Comparison of ENCODE assay signal across 18 mouse cellular contexts in genomic region chr7:12886563-12887266, GRCm38 (mm10).
"Had no signal": no experiment of that assay in that cellular context is flagged by ENCODE, and none has a peak within 500 bp of the region (broad histone marks: within the 10 kb centered on the region; RNA-seq: fewer than 3 reads in every experiment).

No protein-coding gene starts in this region.

- ATAC-seq: liver, embryonic 12.5 days had no signal

- H3K27ac ChIP-seq: kidney, postnatal 0 days; layer of hippocampus, adult 2 months; limb, embryonic 10.5 days; limb, embryonic 13.5 days; liver, embryonic 12.5 days; liver, embryonic 15.5 days; lung, embryonic 15.5 days; midbrain, embryonic 12.5 days had no signal

- H3K4me3 ChIP-seq: layer of hippocampus, adult 2 months; limb, embryonic 10.5 days; limb, embryonic 13.5 days; liver, embryonic 12.5 days; liver, embryonic 15.5 days; lung, embryonic 15.5 days; midbrain, embryonic 12.5 days had no signal

- DNase-seq: kidney, adult 2 months; kidney, postnatal 25 days; layer of hippocampus, adult 9-11 months; liver; lung, adult 18-20 months; lung, postnatal 10 days; right cerebral cortex, postnatal 25 days; spleen, adult 18-20 months; thymus, adult 18-20 months; thymus, postnatal 36 days had no signal
